Comparison of ENCODE assay signal across 8 mouse cellular contexts in the genomic region with DNA sequence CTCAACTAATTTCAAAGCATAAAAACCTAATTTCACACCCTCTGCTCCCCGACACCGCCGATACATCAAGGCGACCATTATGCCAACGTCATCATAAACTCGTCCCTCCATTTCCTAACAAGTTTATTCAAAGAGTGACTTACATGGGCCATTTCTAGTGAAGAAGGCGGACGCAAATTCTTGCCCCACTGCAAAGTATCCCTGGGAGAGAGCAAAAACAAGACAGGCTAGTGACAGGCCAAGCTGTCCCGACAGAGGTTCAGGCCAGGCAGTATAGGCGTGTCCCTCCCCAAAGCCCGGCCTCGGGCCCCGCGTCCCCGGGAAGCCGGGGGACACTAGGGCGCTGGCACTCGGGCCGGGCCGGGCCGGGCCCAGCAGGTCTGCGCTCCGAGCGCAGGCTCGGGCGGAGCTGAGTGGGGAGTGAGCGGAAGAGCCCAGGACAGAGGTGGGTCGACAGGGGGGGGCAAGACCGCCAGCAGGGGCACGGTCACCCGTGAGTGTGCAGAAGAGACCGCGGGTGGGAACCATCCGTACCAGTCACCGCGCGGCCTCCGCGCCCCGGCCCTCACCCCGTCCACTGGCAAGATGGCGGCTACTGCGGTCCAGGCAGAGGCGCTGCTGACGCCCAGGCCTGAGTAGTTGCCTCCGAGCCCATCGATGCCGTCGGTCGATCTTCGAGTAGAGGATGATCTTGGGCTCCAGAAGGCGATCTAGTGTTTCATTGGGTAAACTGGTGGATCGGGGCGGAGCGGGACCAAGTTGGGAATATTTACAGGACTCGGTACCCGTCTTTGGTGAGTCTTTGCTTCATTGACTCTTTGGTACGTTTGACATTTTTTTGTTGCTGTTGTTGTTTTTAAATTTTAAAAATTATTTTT. TPM values are rescaled to one million over a fixed set of nuclear protein-coding genes. Genes with fewer than 3 reads are reported as not detected.
DNase-seq lines count a peak whose midpoint lies in the region; ATAC-seq and TF ChIP-seq lines count a peak whose summit lies in the region.

A gene (minus strand): TSS at position 693 of the 878 bp plus-strand sequence.

- TF ChIP-seq POLR2A in cortical plate, adult 2 months (IDR thresholded peaks at IDR 0.05; ENCODE audit: extremely low read depth, insufficient read depth, low read length), result peak; percentile 77

- H3K4me3 ChIP-seq in cortical plate, adult 2 months (ENCODE audit: insufficient read depth, low read length), result peak within 1 kb of the TSS; percentile 93

- no peak for TF ChIP-seq CTCF in cortical plate, adult 2 months (IDR thresholded peaks at IDR 0.05; ENCODE audit: extremely low read depth, insufficient read depth, low read length)

- peak; percentile 97 for DNase-seq in adipocyte (ENCODE audit: low spot score)
- peak; percentile 83 to 86 for DNase-seq in gastrocnemius, adult 8-10 months (ENCODE audit: low spot score in 2 of 2)
- DNase-seq in hindlimb bud, embryonic 11.5 days (ENCODE audit: extremely low spot score, low read depth, low spot score), result peak; percentile 84
- peak; percentile 90 to 94 for DNase-seq in left cerebral cortex, postnatal 10 days (ENCODE audit: extremely low spot score in 1 of 2, low spot score in 2 of 2)
- DNase-seq in right cerebral cortex, postnatal 25 days, result peak; percentile 89
- peak; percentile 86 to 91 for DNase-seq in urinary bladder, postnatal 4 days (ENCODE audit: low spot score in 2 of 2)

- ATAC-seq in megakaryocyte-erythroid progenitor cell, adult 5-6 weeks (replicated peaks; ENCODE audit: low FRiP score, low TSS enrichment, poor library complexity, severe bottlenecking), result peak; percentile 96

- intact Hi-C loops in left cerebral cortex, postnatal 10 days (cut with DNase I), result no loop called here

- H3K4me1 ChIP-seq in cortical plate, adult 2 months (ENCODE audit: control insufficient read depth, insufficient read depth, low read length), result peaks cover 6% of the 10 kb centered on the region

- peak within 1 kb of the TSS; percentile 81 for H3K27ac ChIP-seq in cortical plate, adult 2 months (ENCODE audit: insufficient read depth, low read length)

RNA-seq across cellular contexts. Expression of the gene that starts here (rescaled TPM):
- 55.5 and 56.2 TPM in 2 replicates for polyA plus RNA-seq in cortical plate, adult 2 months (2012; rRNA removed)
- total RNA-seq in gastrocnemius, adult 8-10 months (2022), result 100 to 1,000 TPM; 110 to 119 (median 114) TPM
- total RNA-seq in left cerebral cortex, postnatal 10 days (2021), result 10 to 100 TPM; 50.2 to 51.0 TPM
- total RNA-seq in megakaryocyte-erythroid progenitor cell, adult 5-6 weeks (2014; fragmentation: Nextera tagmentation), result 72.5 and 106 TPM in 2 replicates
- 114 and 131 TPM in 2 replicates for total RNA-seq in megakaryocyte-erythroid progenitor cell, adult 5-6 weeks (2017)

Comparison
In these comparisons a context has a peak if more than half of its experiments do, and no peak if none do; other contexts are left out.
1. Peak in every context shown above with its lines: DNase-seq, ATAC-seq, H3K4me3 ChIP-seq and H3K27ac ChIP-seq.